Mouse (Mus musculus) adrenal gland, adult 8-10 months (tissue): ENCODE measurements around the gene Vps53. TPM values are rescaled to one million over a fixed set of nuclear protein-coding genes. Genes with fewer than 3 reads are reported as not detected.
"Not testable (repeated sequence)": the region's sequence is repeated elsewhere in the genome, so short reads cannot be mapped to it uniquely, and the experiment has no call there.

Source experiments
- DNase-seq: peaks from one replicate; pipeline ENCODE4 v3.0.0; 2022
- total RNA-seq, 4 experiments: library from RNA; stranded (reverse); gene quantifications; 2 replicates each; pipeline ENCODE4 v1.2.4; 2022

The Vps53 gene
- total RNA-seq, 4 experiments from 2014 or later, result 53.9 to 64.1 (median 55.8) TPM

GRCm38 (mm10) chr11:76010838-76011624 is 168.4 kb downstream of the Vps53 start:
- DNase-seq, result no peak

- no peak for DNase-seq
These were observed 170.3 kb downstream of the Vps53 start for GRCm38 (mm10) chr11:76009101-76009500.

DNA sequence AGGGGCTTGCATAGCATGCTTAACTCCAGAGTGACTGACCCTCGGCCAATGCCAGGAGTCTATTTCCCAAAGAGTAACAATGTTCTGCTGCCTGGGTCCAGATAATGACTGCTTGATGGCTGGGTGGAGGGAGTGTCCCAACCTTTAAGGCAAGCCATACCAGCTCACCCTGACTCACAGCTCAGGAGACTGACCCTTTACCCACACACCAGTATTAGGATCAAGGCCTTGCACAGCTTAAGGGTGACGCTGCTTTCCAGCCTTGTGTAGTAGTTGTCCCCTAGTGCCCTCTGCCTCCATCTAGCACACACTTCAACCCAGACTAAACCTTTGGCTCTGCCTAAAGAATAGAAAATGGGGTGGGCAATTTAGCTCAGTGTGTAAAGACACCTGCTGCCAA is 171.3 kb downstream of the Vps53 start:
- DNase-seq, result no peak

GRCm38 (mm10) chr11:76004276-76004675 is 175.2 kb downstream of the Vps53 start:
- not testable (repeated sequence) for DNase-seq

DNA sequence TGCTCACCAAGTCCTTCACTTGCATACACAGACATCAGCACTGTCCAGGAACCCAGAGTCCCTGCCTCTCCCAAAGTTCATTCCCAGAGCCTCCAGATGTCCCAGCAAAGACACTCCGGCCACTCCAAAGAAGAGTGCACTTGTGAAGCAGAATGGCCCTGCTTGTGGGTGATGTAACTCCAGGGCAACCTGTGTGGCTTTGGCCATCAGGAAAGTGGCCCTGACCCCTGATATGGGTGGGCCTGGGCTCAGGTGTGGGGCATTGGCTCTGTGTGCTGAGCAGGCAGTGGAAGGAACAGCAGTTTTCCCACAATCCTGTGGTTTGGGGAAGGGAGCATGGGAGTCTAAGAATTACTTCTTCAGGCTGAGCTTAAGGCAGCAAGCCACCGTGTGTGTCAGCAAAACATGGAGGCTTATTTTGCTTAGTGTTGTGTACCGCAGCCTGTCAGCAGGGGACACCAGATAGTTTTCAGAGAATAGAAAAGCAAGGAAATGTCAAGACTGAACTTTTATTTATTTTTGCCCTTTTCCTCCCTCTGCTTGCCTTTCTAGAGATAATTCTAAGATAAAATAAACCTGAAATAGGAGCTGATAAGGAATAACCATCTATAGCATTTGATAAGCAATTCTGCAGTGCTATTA is 178.1 kb downstream of the Vps53 start:
- no peak for DNase-seq

DNA sequence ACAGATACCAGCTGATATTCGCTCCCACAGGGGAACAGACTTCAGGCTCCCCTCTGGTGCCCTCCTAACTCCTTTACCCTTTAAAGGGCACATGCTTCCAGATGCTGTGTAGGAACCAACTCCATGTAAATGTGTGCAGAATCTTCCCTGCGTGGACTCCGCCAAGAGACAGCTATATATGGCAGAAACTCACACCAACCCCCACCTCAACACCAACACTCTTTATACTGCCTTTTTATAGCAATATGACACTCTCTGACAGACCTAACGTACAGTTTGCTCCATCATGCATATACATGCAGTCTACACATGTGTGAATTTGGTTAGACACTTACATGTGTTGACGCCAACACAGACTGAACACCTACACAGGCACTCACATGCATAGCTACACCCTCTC is 178.7 kb downstream of the Vps53 start:
- no peak for DNase-seq

GRCm38 (mm10) chr11:75999440-76000155 is 179.8 kb downstream of the Vps53 start, which contains the start of gene 1700016K19Rik:
TSS of gene 1700016K19Rik (plus strand) at chr11:75999912.
- DNase-seq, result peak; percentile 68

Other genes with a start within 250 kb of the Vps53 start
- gene Rph3al, start 241.2 kb downstream of the Vps53 start, total RNA-seq, result 10 to 100 TPM; 19.9 to 31.2 (median 21.9) TPM
- not detected for gene 1700016K19Rik, start 179.7 kb downstream of the Vps53 start, total RNA-seq
- gene Rflnb, start 151.9 kb downstream of the Vps53 start, total RNA-seq, result 10 to 100 TPM; 11.0 to 28.9 (median 16.0) TPM
- gene Fam57a, start within 50 bp of the Vps53 start, total RNA-seq, result 1 to 10 TPM; 4.4 to 7.7 (median 5.7) TPM
- gene Dbil5, start 38.0 kb upstream of the Vps53 start, total RNA-seq, result under 1 TPM in 1 of 4 experiments, not detected in 3; 0.46 TPM
- gene Gemin4, start 38.0 kb upstream of the Vps53 start, total RNA-seq, result 10 to 100 TPM in 3 of 4 experiments, 1 to 10 TPM in 1; 8.9 to 13.9 (median 10.9) TPM
- gene Mrm3, start 64.1 kb upstream of the Vps53 start, total RNA-seq, result 10 to 100 TPM; 18.3 to 23.6 (median 20.1) TPM
- 100 to 1,000 TPM in 1 of 4 experiments, 10 to 100 TPM in 3; 89.4 to 107 (median 93.5) TPM for gene Glod4, start 64.1 kb upstream of the Vps53 start, total RNA-seq
- 10 to 100 TPM; 33.5 to 43.6 (median 40.8) TPM for gene Nxn, start 219.5 kb upstream of the Vps53 start, total RNA-seq
- gene Timm22, start 227.3 kb upstream of the Vps53 start, total RNA-seq, result 10 to 100 TPM; 47.6 to 64.2 (median 56.4) TPM